Mouse (Mus musculus): Measurements from ENCODE around the gene U2af1. TPM values are rescaled to one million over a fixed set of nuclear protein-coding genes. Genes with fewer than 3 reads are reported as not detected.

The U2af1 gene
- polyA plus RNA-seq, 1 experiment from 2014 or later = 553 TPM

GRCm38 (mm10) chr17:31656682-31657081 is 2.0 kb downstream of the U2af1 start:
- H3K9me3 ChIP-seq = no peaks in the 10 kb centered on the region
- peaks cover 21% of the 10 kb centered on the region for H3K4me1 ChIP-seq
- peak overlapping the region; percentile 75; the same call in 1 of the 2 replicates for H3K4me3 ChIP-seq
- whole genome bisulfite sequencing = 90% methylated on average over 5 of the region's 5 CpGs
- peaks cover 57% of the 10 kb centered on the region for H3K36me3 ChIP-seq (replicated peaks)
- no peak overlapping the region for H3K27ac ChIP-seq
- DNase-seq (ENCODE audit: extremely low spot score, low spot score) = no peak
- no peaks in the 10 kb centered on the region for H3K27me3 ChIP-seq (ENCODE audit: poor library complexity, severe bottlenecking)

- Histone ChIP-seq H3K9me3 (no peaks in the 10 kb centered on the region), H3K4me3 (no peak overlapping the region), H3K4me1 (peaks cover 21% of the 10 kb centered on the region), H3K36me3 (replicated peaks) (peaks cover 70% of the 10 kb centered on the region), H3K27me3 (ENCODE audit: poor library complexity, severe bottlenecking) (no peaks in the 10 kb centered on the region), H3K27ac (no peak overlapping the region)
- WGBS = 88% methylated on average over 4 of the region's 4 CpGs
- no peak for DNase-seq (ENCODE audit: extremely low spot score, low spot score)
Measured at GRCm38 (mm10) chr17:31655366-31655765, 3.3 kb downstream of the U2af1 start.

GRCm38 (mm10) chr17:31653277-31653676 is 5.4 kb downstream of the U2af1 start:
- Histone ChIP-seq H3K4me1 (peaks cover 11% of the 10 kb centered on the region), H3K9me3 (no peaks in the 10 kb centered on the region), H3K27ac (no peak overlapping the region), H3K27me3 (ENCODE audit: poor library complexity, severe bottlenecking) (no peaks in the 10 kb centered on the region), H3K4me3 (no peak overlapping the region), H3K36me3 (replicated peaks) (peaks cover 91% of the 10 kb centered on the region)
- WGBS = 87% methylated on average over 6 of the region's 6 CpGs
- no peak for DNase-seq (ENCODE audit: extremely low spot score, low spot score)

DNA sequence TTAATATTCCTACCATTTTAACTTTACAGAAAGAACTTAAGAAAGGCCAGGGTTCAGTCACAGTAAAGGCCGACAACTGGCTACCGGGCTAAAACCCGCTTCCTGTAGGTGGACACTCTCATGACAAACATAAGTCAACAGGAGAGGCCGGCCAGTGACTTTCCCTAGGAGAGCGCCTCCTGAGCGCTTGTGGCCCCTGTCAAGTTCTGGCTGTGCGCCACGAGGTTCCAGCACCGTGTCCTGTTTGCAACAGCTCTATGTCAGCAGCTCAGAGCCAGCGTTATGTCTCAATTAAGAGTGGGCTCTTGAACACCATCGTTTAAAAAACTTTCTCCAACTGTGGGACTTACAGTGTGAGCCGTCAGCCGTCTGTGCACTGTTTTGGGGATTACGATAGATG is 6.5 kb downstream of the U2af1 start:
- Histone ChIP-seq H3K4me1 (peaks cover 6% of the 10 kb centered on the region), H3K36me3 (replicated peaks) (peaks cover 99% of the 10 kb centered on the region), H3K27ac (no peak overlapping the region), H3K9me3 (no peaks in the 10 kb centered on the region), H3K4me3 (no peak overlapping the region), H3K27me3 (ENCODE audit: poor library complexity, severe bottlenecking) (no peaks in the 10 kb centered on the region)
- 95% methylated on average over 14 of the region's 14 CpGs for WGBS
- no peak for DNase-seq (ENCODE audit: extremely low spot score, low spot score)

GRCm38 (mm10) chr17:31646199-31647002 is 12.3 kb downstream of the U2af1 start:
- DNase-seq (ENCODE audit: extremely low spot score, low spot score) = no peak
- Histone ChIP-seq H3K27me3 (ENCODE audit: poor library complexity, severe bottlenecking) (no peaks in the 10 kb centered on the region), H3K36me3 (replicated peaks) (peaks cover 69% of the 10 kb centered on the region), H3K27ac (no peak overlapping the region), H3K4me3 (no peak overlapping the region), H3K4me1 (peaks cover 4% of the 10 kb centered on the region; the same call in 1 of the 2 replicates), H3K9me3 (no peaks in the 10 kb centered on the region)
- 96% methylated on average over 5 of the region's 5 CpGs for WGBS

- Histone ChIP-seq H3K4me1 (peaks cover 4% of the 10 kb centered on the region), H3K4me3 (no peak overlapping the region), H3K9me3 (no peaks in the 10 kb centered on the region), H3K27ac (no peak overlapping the region), H3K36me3 (replicated peaks) (peaks cover 34% of the 10 kb centered on the region), H3K27me3 (ENCODE audit: poor library complexity, severe bottlenecking) (peaks cover 5% of the 10 kb centered on the region)
- no peak for DNase-seq (ENCODE audit: extremely low spot score, low spot score)
- WGBS = 78% methylated on average over 4 of the region's 4 CpGs
Measured at GRCm38 (mm10) chr17:31642913-31643312, 15.8 kb downstream of the U2af1 start.

- WGBS = 28% methylated on average over 8 of the region's 8 CpGs
- Histone ChIP-seq H3K27me3 (ENCODE audit: poor library complexity, severe bottlenecking) (peaks cover 10% of the 10 kb centered on the region), H3K36me3 (replicated peaks) (peaks cover 28% of the 10 kb centered on the region), H3K4me3 (no peak overlapping the region), H3K27ac (no peak overlapping the region), H3K9me3 (no peaks in the 10 kb centered on the region), H3K4me1 (peaks cover 9% of the 10 kb centered on the region)
- DNase-seq (ENCODE audit: extremely low spot score, low spot score) = no peak
Measured at GRCm38 (mm10) chr17:31642331-31642730, 16.4 kb downstream of the U2af1 start.

- Histone ChIP-seq H3K9me3 (no peaks in the 10 kb centered on the region), H3K27ac (no peak overlapping the region), H3K36me3 (replicated peaks) (peaks cover 2% of the 10 kb centered on the region), H3K27me3 (ENCODE audit: poor library complexity, severe bottlenecking) (peaks cover 37% of the 10 kb centered on the region), H3K4me3 (no peak overlapping the region), H3K4me1 (peaks cover 24% of the 10 kb centered on the region)
- no peak for DNase-seq (ENCODE audit: extremely low spot score, low spot score)
- 85% methylated on average over 4 of the region's 4 CpGs for WGBS
Measured at GRCm38 (mm10) chr17:31639651-31640050, 19.0 kb downstream of the U2af1 start.

GRCm38 (mm10) chr17:31637866-31638570 is 20.7 kb downstream of the U2af1 start:
- no peaks in the 10 kb centered on the region for H3K9me3 ChIP-seq
- no peaks in the 10 kb centered on the region for H3K36me3 ChIP-seq (replicated peaks)
- no peak for DNase-seq (ENCODE audit: extremely low spot score, low spot score)
- peaks cover 37% of the 10 kb centered on the region for H3K27me3 ChIP-seq (ENCODE audit: poor library complexity, severe bottlenecking)
- peaks cover 24% of the 10 kb centered on the region for H3K4me1 ChIP-seq
- H3K4me3 ChIP-seq = peak overlapping the region; percentile 63; the same call in 1 of the 2 replicates
- H3K27ac ChIP-seq = no peak overlapping the region
- WGBS = 60% methylated on average over 9 of the region's 9 CpGs

DNA sequence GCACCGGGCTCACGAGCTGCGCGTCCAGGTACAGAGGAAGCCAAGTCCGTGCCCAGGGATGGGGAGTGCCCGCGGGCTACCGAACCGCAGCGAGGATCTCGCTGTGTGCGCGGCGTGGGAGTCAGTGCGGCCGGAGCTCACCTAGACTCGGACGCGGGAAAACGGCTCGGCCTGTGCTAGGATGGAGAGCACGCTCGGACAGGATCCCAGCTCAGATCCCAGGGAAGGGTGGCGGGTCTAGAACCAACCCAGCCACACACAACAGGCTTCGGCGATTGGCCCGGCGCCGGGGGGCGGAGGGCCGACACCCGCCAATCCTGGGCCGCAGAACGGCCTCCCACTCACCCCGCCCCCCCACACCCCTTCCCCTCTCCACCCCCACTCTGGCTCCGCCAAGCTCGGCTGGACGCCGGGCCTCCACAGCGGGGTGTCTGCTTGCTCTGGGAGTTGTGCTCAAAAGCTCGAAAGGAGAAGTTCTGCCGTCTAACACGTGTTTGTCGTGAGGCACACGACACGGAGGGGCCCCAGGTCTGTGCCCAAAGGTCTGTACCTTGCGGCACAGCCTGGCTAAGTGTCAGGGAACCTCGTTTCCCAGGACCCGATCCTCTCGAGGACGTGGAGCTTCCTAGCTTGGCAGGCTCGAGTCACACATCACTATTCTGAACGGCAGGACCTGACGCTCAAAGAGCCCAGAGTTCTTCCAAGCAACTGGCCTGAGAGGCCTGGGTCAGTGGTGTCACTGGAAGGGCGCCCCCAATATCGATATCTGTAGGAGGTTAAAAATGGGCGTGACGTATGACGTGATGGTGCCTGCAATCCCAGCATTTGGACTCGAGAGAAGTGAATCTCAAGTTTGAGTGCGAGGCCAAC is 21.5 kb downstream of the U2af1 start, which contains the start of gene Cbs:
TSS of gene Cbs (minus strand) at position 297 of the 870 bp plus-strand sequence.
- Histone ChIP-seq H3K27me3 (ENCODE audit: poor library complexity, severe bottlenecking) (peaks cover 37% of the 10 kb centered on the region), H3K4me1 (peaks cover 21% of the 10 kb centered on the region), H3K36me3 (replicated peaks) (no peaks in the 10 kb centered on the region), H3K9me3 (no peaks in the 10 kb centered on the region), H3K4me3 (peak within 1 kb of the TSS; percentile 63), H3K27ac (peak within 1 kb of the TSS; percentile 66)
- DNase-seq (ENCODE audit: extremely low spot score, low spot score) = peak; percentile 67
- WGBS = 2% methylated on average over 61 of the region's 61 CpGs

DNA sequence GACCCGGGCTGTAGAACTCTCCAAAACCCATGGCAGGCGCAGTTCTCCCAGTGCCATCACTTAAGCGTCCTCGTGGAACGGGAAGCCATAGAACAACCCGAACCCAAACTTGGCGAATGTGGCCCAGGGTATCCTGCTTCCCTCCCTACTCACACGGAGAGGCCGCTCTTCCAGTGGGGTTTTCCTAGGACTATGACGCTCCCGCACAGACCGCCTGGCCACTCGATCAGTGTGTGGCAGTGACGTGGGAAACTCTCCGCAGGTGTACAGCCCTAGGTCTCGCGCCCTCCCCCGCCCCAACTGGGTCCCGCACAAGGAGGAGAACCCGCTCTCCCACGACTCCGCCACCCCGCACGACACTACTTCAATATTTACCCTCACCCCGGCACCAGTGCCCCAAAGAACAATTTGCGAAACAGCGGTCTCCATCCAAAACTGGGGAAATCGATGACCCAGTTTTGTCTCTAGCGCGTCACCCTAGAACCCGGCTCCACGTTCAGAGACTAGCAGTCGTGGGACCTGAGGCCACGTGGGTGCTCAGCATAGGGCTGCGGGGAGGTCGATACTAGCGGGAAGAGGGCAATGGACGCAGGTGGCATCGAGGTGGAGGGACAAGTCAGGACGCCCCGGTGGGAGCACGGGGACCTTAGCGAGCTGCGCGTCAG is 22.3 kb downstream of the U2af1 start:
- Histone ChIP-seq H3K27ac (peak overlapping the region; percentile 66), H3K4me3 (peak overlapping the region; percentile 63), H3K4me1 (peaks cover 19% of the 10 kb centered on the region), H3K9me3 (no peaks in the 10 kb centered on the region), H3K27me3 (ENCODE audit: poor library complexity, severe bottlenecking) (peaks cover 37% of the 10 kb centered on the region), H3K36me3 (replicated peaks) (no peaks in the 10 kb centered on the region)
- 4% methylated on average over 45 of the region's 45 CpGs for WGBS
- DNase-seq (ENCODE audit: extremely low spot score, low spot score) = peak; percentile 25

DNA sequence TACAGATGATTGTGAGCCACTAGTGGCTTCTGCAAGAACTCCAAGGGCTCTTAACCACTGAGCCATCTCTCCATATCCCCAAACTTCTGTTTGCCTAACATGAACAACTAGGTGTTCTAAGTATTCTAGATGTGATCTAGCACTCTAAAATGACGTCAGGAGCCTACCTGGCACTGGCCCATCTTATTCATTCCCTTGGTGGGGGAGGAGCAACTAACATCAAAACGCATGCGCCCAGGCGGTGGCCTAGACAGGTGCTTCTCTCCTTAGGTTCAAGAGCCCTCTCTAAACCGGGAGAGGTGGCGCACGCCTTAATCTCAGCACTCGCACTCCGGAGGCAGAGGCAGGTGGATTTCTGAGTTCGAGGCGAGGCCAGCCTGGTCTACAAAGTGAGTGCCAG is 22.9 kb downstream of the U2af1 start:
- H3K9me3 ChIP-seq = no peaks in the 10 kb centered on the region
- no peaks in the 10 kb centered on the region for H3K36me3 ChIP-seq (replicated peaks)
- peaks cover 37% of the 10 kb centered on the region for H3K27me3 ChIP-seq (ENCODE audit: poor library complexity, severe bottlenecking)
- H3K27ac ChIP-seq = no peak overlapping the region
- WGBS = 66% methylated on average over 11 of the region's 11 CpGs
- peak overlapping the region; percentile 63 for H3K4me3 ChIP-seq
- DNase-seq (ENCODE audit: extremely low spot score, low spot score) = no peak
- H3K4me1 ChIP-seq = peaks cover 19% of the 10 kb centered on the region
